In genomic region chr4:57783391-57783770, GRCm38 (mm10) we compare ENCODE assay signal across 9 mouse cellular contexts.
DNase-seq lines count a peak whose midpoint lies in the region; ATAC-seq and TF ChIP-seq lines count a peak whose summit lies in the region.
"Had no signal": no experiment of that assay in that cellular context is flagged by ENCODE, and none has a peak within 500 bp of the region (broad histone marks: within the 10 kb centered on the region; RNA-seq: fewer than 3 reads in every experiment).

No protein-coding gene starts in this region.

- H3K27me3 ChIP-seq in kidney, adult 2 months (replicated peaks; ENCODE audit: control insufficient read depth, insufficient read depth, low read length): no peaks in the 10 kb centered on the region
- H3K27me3 ChIP-seq in embryonic facial prominence, embryonic 11.5 days (ENCODE audit: control insufficient read depth, insufficient read depth, low read length): 0 out of 2 replicates have a peak, but pooled peaks cover 6% of the 10 kb centered on the region
- H3K27me3 ChIP-seq in limb, embryonic 10.5 days (ENCODE audit: low read depth, poor library complexity, severe bottlenecking): peaks cover 29% of the 10 kb centered on the region
- H3K27me3 ChIP-seq in splenic B cell, adult 2 months (ENCODE audit: control insufficient read depth, insufficient read depth, low read length, poor library complexity, severe bottlenecking): no peaks in the 10 kb centered on the region

- no peak for TF ChIP-seq POLR2A in kidney, adult 2 months (IDR thresholded peaks at IDR 0.05; ENCODE audit: low read depth, low read length)

- no peak for DNase-seq in kidney, adult 2 months
- DNase-seq in kidney, adult 9 months: no peak
- no peak for DNase-seq in embryonic facial prominence, embryonic 11.5 days (ENCODE audit: low spot score)
- DNase-seq in limb, embryonic 10.5 days (ENCODE audit: low spot score): no peak
- peak; percentile 13 for DNase-seq in splenic B cell, adult 2 months (ENCODE audit: low read depth, low spot score)
- no peak for DNase-seq in cerebellum, adult 8-10 months
- no peak for DNase-seq in kidney, adult 18-20 months
- no peak for DNase-seq in right cerebral cortex, postnatal 14 days

- no peaks in the 10 kb centered on the region for H3K36me3 ChIP-seq in kidney, adult 2 months (ENCODE audit: control insufficient read depth, insufficient read depth, low read length)
- H3K36me3 ChIP-seq in embryonic facial prominence, embryonic 11.5 days (replicated peaks; ENCODE audit: control insufficient read depth, insufficient read depth, low read depth, low read length): no peaks in the 10 kb centered on the region
- no peaks in the 10 kb centered on the region for H3K36me3 ChIP-seq in limb, embryonic 10.5 days
- H3K36me3 ChIP-seq in splenic B cell, adult 2 months (ENCODE audit: control insufficient read depth, insufficient read depth, low read length, poor library complexity, severe bottlenecking): no peaks in the 10 kb centered on the region
- H3K36me3 ChIP-seq: G1E had no signal

- no peak for TF ChIP-seq CTCF in kidney, adult 2 months (conservative IDR thresholded peaks at IDR 0.05; ENCODE audit: insufficient read depth, insufficient read length, low read depth, low read length)

- ATAC-seq in embryonic facial prominence, embryonic 11.5 days (replicated peaks; ENCODE audit: insufficient number of reproducible peaks, low FRiP score, low TSS enrichment, low read depth): no peak

- peaks cover 2% of the 10 kb centered on the region; the same call in 1 of the 2 replicates for H3K4me1 ChIP-seq in kidney, adult 2 months (ENCODE audit: control insufficient read depth, insufficient read depth, low read length)
- peaks cover 7% of the 10 kb centered on the region for H3K4me1 ChIP-seq in embryonic facial prominence, embryonic 11.5 days (ENCODE audit: control insufficient read depth, insufficient read depth, low read length)
- H3K4me1 ChIP-seq in limb, embryonic 10.5 days: peaks cover 37% of the 10 kb centered on the region

- peak overlapping the region; percentile 94; the same call in 1 of the 2 replicates for H3K27ac ChIP-seq in kidney, adult 2 months (ENCODE audit: insufficient read depth, low read depth, low read length)
- no peak overlapping the region for H3K27ac ChIP-seq in embryonic facial prominence, embryonic 11.5 days (replicated peaks; ENCODE audit: low read depth, low read length)
- H3K27ac ChIP-seq in limb, embryonic 10.5 days: no peak overlapping the region

- WGBS in kidney, adult 2 months: 54% methylated on average over 9 of the region's 9 CpGs
- 50% methylated on average over 9 of the region's 9 CpGs for WGBS in embryonic facial prominence, embryonic 11.5 days
- 39% methylated on average over 9 of the region's 9 CpGs for WGBS in limb, embryonic 10.5 days

- peak overlapping the region; percentile 72; the same call in 1 of the 2 replicates for H3K4me2 ChIP-seq in embryonic facial prominence, embryonic 11.5 days (ENCODE audit: low read depth, low read length)

- no peak overlapping the region; the same call in 1 of the 2 replicates for H3K9ac ChIP-seq in embryonic facial prominence, embryonic 11.5 days (replicated peaks; ENCODE audit: low read length)

- H3K9me3 ChIP-seq in embryonic facial prominence, embryonic 11.5 days (replicated peaks; ENCODE audit: control insufficient read depth, low read length): no peaks in the 10 kb centered on the region
- no peaks in the 10 kb centered on the region for H3K9me3 ChIP-seq in limb, embryonic 10.5 days (replicated peaks)

- H3K4me3 ChIP-seq in kidney, adult 2 months (ENCODE audit: insufficient read depth, low read depth, low read length): peak overlapping the region; percentile 63
- H3K4me3 ChIP-seq in embryonic facial prominence, embryonic 11.5 days (ENCODE audit: low read depth, low read length): peak overlapping the region; percentile 39; the same call in 1 of the 2 replicates
- H3K4me3 ChIP-seq in limb, embryonic 10.5 days: peak overlapping the region; percentile 60
